Mouse (Mus musculus) kidney, adult 2 months (tissue): ENCODE data around the gene Kdelr3.

Source experiments
- CTCF ChIP-seq: fragments of 200-500 bp; conservative IDR thresholded peaks from 2 replicates; pipeline ENCODE4 v1.5.1; 2011; ENCODE audit warnings: low read depth, mild to moderate bottlenecking, control low read depth, low read length, moderate library complexity, mixed read lengths; ENCODE audit not compliant: insufficient read depth, insufficient read length
- POLR2A ChIP-seq: fragments of 200-500 bp; IDR thresholded peaks from one replicate; pipeline ENCODE4 v1.6.1; 2011; ENCODE audit warnings: low read depth, low read length, control low read depth

DNA sequence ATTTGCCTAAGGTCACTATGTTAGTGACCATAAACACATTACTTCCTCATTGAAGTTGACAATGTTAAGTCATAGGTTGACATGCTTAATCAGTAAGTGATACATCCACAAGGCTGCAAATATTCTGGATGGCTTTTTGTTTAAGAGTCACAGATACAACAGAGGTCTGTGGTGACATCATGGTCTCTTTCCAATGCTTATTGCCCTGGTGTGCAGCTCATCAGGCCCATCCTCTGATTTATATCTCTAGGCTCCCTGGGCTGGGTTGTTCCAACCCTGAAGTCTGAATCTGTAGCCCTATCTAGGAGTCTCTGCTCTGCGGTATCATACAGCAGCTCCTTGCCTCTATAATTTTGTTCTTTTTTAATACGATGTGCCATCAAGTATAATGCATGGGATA, 60.7 kb downstream of the Kdelr3 start:
- TF ChIP-seq POLR2A, result no peak
- no peak for TF ChIP-seq CTCF
